Mouse (Mus musculus) yolk sac, embryonic 10.5 days (tissue): Measurements from ENCODE around the gene Dmkn.
"Not testable (repeated sequence)": the region's sequence is repeated elsewhere in the genome, so short reads cannot be mapped to it uniquely, and the experiment has no call there.

Experiments
- DNase-seq: peaks from one replicate; pipeline ENCODE4 v3.0.0-alpha.2; 2017; ENCODE audit warnings: low spot score

Dmkn gene

GRCm38 (mm10) chr7:30812291-30812807 is 48.8 kb downstream of the Dmkn start:
- DNase-seq, result peak; percentile 64

GRCm38 (mm10) chr7:30820131-30820530 is 56.6 kb downstream of the Dmkn start:
- DNase-seq, result no peak

GRCm38 (mm10) chr7:30820854-30821445 is 57.4 kb downstream of the Dmkn start:
- no peak for DNase-seq

DNA sequence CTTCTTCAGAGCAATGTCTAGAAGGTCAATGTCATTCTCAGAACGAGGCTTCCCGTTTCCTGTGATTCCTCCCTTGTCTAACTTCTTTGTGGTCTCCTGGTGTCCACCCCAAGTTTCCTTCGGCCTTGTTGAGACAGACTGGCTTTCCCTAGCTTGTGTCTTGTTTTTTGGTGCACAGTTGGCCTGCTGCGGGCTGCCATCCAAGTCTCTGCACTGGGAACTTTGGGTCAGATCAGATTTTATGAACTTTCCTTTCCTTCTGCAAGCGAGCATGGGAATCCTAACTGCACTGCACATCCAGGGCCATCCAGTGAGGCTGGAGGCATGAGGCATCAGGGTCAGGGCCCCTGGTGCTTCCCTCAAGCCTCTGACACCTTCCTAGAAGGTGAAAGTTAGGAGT is 58.0 kb downstream of the Dmkn start:
- no peak for DNase-seq

DNA sequence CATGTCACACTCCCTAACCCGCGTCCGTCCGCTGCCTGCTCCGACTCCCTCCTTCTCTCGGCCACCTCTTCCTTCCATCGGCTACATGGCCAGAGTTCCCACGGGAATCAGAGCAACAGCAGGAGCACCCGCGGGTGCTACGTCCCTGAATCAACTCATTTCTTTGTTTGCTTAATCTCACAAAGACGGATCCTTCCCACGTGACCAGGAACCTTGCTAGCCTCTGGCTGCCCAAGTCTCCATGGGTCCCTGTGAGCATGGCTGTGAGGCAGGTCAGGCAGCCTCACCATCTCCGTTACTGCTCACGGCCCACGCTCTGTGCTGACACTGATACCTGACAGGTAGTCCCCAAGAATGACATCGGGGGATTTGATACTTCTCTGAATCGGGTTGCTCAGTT is 60.1 kb downstream of the Dmkn start, which contains the start of gene Ffar2:
Gene Ffar2, minus strand, starts transcription at position 101 of the 400 bp plus-strand sequence.
- no peak for DNase-seq

- DNase-seq, result peak; percentile 56
Measured at GRCm38 (mm10) chr7:30824306-30824705, 60.8 kb downstream of the Dmkn start.

DNA sequence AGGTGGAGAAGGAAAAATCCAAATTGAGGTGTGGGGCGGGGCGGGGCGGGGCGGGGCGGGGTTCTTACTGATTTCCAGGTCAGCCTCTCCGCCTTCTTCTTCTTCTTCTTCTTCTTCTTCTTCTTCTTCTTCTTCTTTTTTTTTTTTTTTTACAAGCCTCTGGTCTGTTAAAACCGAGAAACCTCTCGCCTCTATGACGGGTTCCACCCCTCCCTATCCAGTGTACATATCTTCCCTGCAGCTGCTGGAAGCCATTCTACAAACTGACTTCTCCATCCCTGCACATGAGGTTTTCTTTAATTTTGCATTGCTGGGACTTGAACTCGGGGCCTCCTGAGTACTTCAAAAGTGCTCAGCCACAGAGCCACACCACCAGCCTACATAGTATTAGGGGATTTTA is 63.1 kb downstream of the Dmkn start:
- DNase-seq, result no peak

DNA sequence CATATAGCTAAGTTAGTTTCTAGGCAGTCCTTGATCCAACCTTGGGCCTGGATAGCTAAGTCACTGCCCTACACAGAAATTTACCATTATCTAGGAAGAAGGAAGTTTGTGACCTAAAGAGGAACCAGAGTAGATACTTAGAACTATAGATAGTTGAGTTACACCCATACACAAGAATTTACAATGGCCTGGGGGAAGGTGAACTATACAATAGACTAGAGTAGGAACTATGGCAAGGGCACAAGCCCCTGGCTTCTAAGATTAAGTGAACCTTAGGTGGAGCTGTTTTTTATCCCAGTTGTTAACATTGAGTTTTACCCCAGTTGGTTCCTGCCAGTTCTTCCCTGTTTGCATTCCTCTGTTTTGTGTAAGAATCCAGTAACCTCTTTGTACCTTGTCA is 65.3 kb downstream of the Dmkn start:
- not testable (repeated sequence) for DNase-seq

- no peak for DNase-seq
Measured at GRCm38 (mm10) chr7:30829428-30829827, 65.9 kb downstream of the Dmkn start.
